Mouse (Mus musculus): Measurements from ENCODE around the gene Lysmd3. TPM values are rescaled to one million over a fixed set of nuclear protein-coding genes. Genes with fewer than 3 reads are reported as not detected.
"Not testable (repeated sequence)": the region's sequence is repeated elsewhere in the genome, so short reads cannot be mapped to it uniquely, and the experiment has no call there.

Lysmd3 gene
- polyA plus RNA-seq, 1 experiment from 2014 or later = 29.9 TPM

DNA sequence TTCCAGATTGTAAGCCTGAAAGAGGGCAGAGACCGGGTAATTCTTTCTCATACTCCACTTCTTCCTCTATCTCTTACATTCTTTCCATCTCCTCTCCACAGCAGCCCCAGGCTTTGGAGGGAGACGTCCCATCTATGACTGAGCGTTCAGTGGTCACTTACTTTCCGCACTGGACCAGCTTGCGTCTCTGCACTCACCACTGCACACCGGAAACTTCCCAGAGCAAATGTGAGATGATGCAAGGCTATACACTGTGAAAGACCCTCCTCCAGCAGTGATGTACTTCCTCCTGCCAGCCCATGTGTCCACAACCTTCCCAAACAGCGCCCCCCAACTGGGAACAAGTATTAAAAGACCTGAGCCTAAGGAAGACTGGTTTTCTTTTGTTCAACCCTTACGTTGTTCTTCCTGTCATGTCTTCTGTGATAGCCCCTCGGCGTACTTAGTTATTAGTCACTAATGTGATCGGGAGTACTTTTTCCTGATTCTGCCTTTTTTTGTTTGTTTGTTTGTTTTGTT lies 13.4 kb upstream of the Lysmd3 start:
- Histone ChIP-seq H3K4me3 (no peak overlapping the region), H3K9ac (no peak overlapping the region), H3K36me3 (no peaks in the 10 kb centered on the region), H3K4me2 (replicated peaks) (no peak overlapping the region), H3K27me3 (no peaks in the 10 kb centered on the region), H3K27ac (no peak overlapping the region), H3K4me1 (peaks cover 14% of the 10 kb centered on the region), H3K9me3 (replicated peaks) (no peaks in the 10 kb centered on the region)
- no peak for ATAC-seq (ENCODE audit: low FRiP score)
- 90% methylated on average over 11 of the region's 11 CpGs for WGBS

- Histone ChIP-seq H3K27me3 (no peaks in the 10 kb centered on the region), H3K4me3 (no peak overlapping the region), H3K9me3 (replicated peaks) (no peaks in the 10 kb centered on the region), H3K9ac (no peak overlapping the region), H3K27ac (no peak overlapping the region), H3K4me1 (peaks cover 6% of the 10 kb centered on the region; the same call in 1 of the 2 replicates), H3K4me2 (replicated peaks) (no peak overlapping the region), H3K36me3 (no peaks in the 10 kb centered on the region)
- WGBS = 88% methylated on average over 6 of the region's 6 CpGs
- no peak for ATAC-seq (ENCODE audit: low FRiP score)
Measured at GRCm38 (mm10) chr13:81646348-81646747, 11.1 kb upstream of the Lysmd3 start.

- not testable (repeated sequence) for H3K4me1 ChIP-seq; H3K27me3 ChIP-seq; H3K4me2 ChIP-seq (replicated peaks); H3K9me3 ChIP-seq (replicated peaks); H3K36me3 ChIP-seq; ATAC-seq (ENCODE audit: low FRiP score); H3K4me3 ChIP-seq; H3K27ac ChIP-seq; H3K9ac ChIP-seq
- 87% methylated on average over 5 of the region's 6 CpGs for WGBS
Measured at GRCm38 (mm10) chr13:81650382-81650781, 7.1 kb upstream of the Lysmd3 start.

- Histone ChIP-seq H3K9me3 (replicated peaks) (no peaks in the 10 kb centered on the region), H3K9ac (no peak overlapping the region), H3K4me1 (peaks cover 18% of the 10 kb centered on the region), H3K4me3 (no peak overlapping the region), H3K27me3 (no peaks in the 10 kb centered on the region), H3K27ac (peak overlapping the region; percentile 88), H3K4me2 (replicated peaks) (peak overlapping the region; percentile 72), H3K36me3 (no peaks in the 10 kb centered on the region)
- WGBS = 7% methylated on average over 14 of the region's 14 CpGs
- ATAC-seq (ENCODE audit: low FRiP score) = peak; percentile 15
Measured at GRCm38 (mm10) chr13:81656091-81656850, 1.2 kb upstream of the Lysmd3 start.

DNA sequence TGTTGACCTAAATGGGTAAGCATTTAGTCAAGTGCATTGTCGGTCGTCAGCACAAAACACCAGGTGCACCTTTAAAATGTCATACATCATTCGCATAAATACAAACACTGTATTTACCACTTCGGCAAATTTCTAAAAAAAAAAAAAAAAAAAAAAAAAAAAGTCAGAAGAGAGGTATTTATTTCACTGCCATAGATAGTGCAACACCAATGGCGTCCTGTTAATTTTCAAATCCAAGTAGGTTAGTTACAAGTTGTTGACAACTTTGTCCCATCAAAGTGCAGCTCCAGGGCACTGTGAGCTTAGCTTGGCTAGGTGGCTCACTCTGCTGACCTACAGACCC lies 484 bp upstream of the Lysmd3 start:
- ATAC-seq (ENCODE audit: low FRiP score) = no peak
- Histone ChIP-seq H3K4me1 (peaks cover 18% of the 10 kb centered on the region), H3K36me3 (0 out of 2 replicates have a peak, but pooled peaks cover 3% of the 10 kb centered on the region), H3K4me2 (replicated peaks) (peak overlapping the region; percentile 72), H3K9me3 (replicated peaks) (no peaks in the 10 kb centered on the region), H3K4me3 (peak overlapping the region; percentile 76), H3K9ac (peak overlapping the region; percentile 53; the same call in 1 of the 2 replicates), H3K27ac (peak overlapping the region; percentile 88), H3K27me3 (no peaks in the 10 kb centered on the region)
- WGBS = 9% methylated on average over 5 of the region's 5 CpGs

DNA sequence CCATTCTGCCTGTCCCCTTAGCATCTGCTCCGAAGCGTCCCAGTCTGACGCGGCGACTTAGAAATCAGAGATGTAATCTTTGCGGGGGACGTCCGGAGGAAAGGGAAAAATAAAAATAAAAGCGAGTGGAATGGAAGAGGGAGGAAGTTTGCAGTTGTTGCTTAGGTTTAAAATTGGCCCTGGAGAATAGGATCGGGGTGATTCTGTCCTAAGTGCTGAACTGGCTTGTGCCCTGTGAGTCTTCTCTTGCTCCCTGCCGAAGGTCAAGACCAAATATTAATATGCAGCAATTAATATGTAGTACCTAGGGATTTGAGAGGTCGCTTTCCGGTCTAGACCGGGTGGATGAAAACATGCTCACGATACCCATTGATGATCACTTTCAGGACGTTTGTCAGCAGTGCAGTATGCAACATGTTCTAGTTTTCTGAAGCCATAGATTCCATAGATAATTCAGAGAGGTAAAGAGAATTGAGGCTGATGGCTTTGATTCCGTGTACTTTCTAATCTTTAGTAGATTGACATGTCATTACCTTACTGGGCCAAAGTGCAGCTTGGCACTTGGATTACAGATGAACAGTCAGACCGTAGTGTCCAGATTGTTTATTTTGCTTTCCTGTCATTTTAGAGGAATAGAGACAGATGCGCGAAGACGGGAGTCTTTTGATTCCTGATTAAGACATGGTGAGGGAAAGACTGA lies 740 bp downstream of the Lysmd3 start:
- H3K4me2 ChIP-seq (replicated peaks) = peak overlapping the region; percentile 72
- 9% methylated on average over 21 of the region's 21 CpGs for WGBS
- peak; percentile 14 for ATAC-seq (ENCODE audit: low FRiP score)
- H3K4me1 ChIP-seq = peaks cover 18% of the 10 kb centered on the region
- 0 out of 2 replicates have a peak, but pooled peaks cover 3% of the 10 kb centered on the region for H3K36me3 ChIP-seq
- no peaks in the 10 kb centered on the region for H3K9me3 ChIP-seq (replicated peaks)
- peak overlapping the region; percentile 84 for H3K9ac ChIP-seq
- H3K27ac ChIP-seq = peak overlapping the region; percentile 88
- peak overlapping the region; percentile 76 for H3K4me3 ChIP-seq
- H3K27me3 ChIP-seq = no peaks in the 10 kb centered on the region

GRCm38 (mm10) chr13:81663566-81664330 lies 6.3 kb downstream of the Lysmd3 start:
- Histone ChIP-seq H3K4me1 (peaks cover 6% of the 10 kb centered on the region), H3K4me3 (no peak overlapping the region), H3K4me2 (replicated peaks) (no peak overlapping the region), H3K27ac (no peak overlapping the region), H3K36me3 (peaks cover 37% of the 10 kb centered on the region), H3K27me3 (no peaks in the 10 kb centered on the region), H3K9ac (no peak overlapping the region), H3K9me3 (replicated peaks) (no peaks in the 10 kb centered on the region)
- 88% methylated on average over 12 of the region's 12 CpGs for WGBS
- ATAC-seq (ENCODE audit: low FRiP score) = no peak; the same call in 1 of the 2 replicates

DNA sequence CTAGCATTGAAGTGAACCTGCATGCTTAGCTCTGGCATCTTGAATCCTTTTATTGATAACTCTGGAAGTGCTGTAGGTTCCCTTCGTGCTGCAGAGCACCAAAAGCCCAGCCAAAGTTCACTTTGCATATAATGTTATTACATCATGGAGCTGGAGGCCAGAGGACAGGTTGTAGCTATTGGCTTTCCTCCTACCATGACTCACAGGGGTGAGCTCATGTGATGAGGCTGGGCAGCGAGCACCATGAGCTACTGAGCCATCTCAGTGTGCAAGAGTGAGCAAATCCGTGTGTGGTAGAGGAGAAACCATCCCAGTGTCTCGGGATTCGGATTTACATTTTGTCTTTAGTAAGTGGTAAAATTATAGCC lies 6.9 kb downstream of the Lysmd3 start:
- H3K9me3 ChIP-seq (replicated peaks) = no peaks in the 10 kb centered on the region
- H3K36me3 ChIP-seq = peaks cover 43% of the 10 kb centered on the region
- H3K27me3 ChIP-seq = no peaks in the 10 kb centered on the region
- WGBS = 87% methylated on average over 5 of the region's 5 CpGs
- H3K4me3 ChIP-seq = no peak overlapping the region
- no peak overlapping the region for H3K9ac ChIP-seq
- H3K4me2 ChIP-seq (replicated peaks) = no peak overlapping the region
- ATAC-seq (ENCODE audit: low FRiP score) = no peak
- H3K4me1 ChIP-seq = peaks cover under 1% of the 10 kb centered on the region; the same call in 1 of the 2 replicates
- H3K27ac ChIP-seq = no peak overlapping the region

- WGBS = 93% methylated on average over 5 of the region's 5 CpGs
- H3K36me3 ChIP-seq = peaks cover 52% of the 10 kb centered on the region
- no peak overlapping the region for H3K4me2 ChIP-seq (replicated peaks)
- H3K9me3 ChIP-seq (replicated peaks) = no peaks in the 10 kb centered on the region
- no peak overlapping the region for H3K27ac ChIP-seq
- H3K9ac ChIP-seq = no peak overlapping the region
- ATAC-seq (ENCODE audit: low FRiP score) = no peak
- H3K27me3 ChIP-seq = no peaks in the 10 kb centered on the region
- H3K4me1 ChIP-seq = no peaks in the 10 kb centered on the region
- no peak overlapping the region for H3K4me3 ChIP-seq
Measured at GRCm38 (mm10) chr13:81667713-81668112, 10.2 kb downstream of the Lysmd3 start.

- H3K4me2 ChIP-seq (replicated peaks) = no peak overlapping the region
Measured at GRCm38 (mm10) chr13:81675333-81675732, 17.9 kb downstream of the Lysmd3 start.

GRCm38 (mm10) chr13:81683107-81683506 lies 25.6 kb downstream of the Lysmd3 start:
- Histone ChIP-seq H3K4me2 (replicated peaks) (no peak overlapping the region), H3K36me3 (no peaks in the 10 kb centered on the region), H3K4me1 (no peaks in the 10 kb centered on the region), H3K9me3 (replicated peaks) (no peaks in the 10 kb centered on the region), H3K27ac (no peak overlapping the region), H3K9ac (no peak overlapping the region), H3K4me3 (no peak overlapping the region), H3K27me3 (no peaks in the 10 kb centered on the region)
- ATAC-seq (ENCODE audit: low FRiP score) = no peak
- 97% methylated on average over 3 of the region's 3 CpGs for WGBS

More at GRCm38 (mm10) chr13:81675333-81675732, 17.9 kb downstream of the Lysmd3 start:
- H3K4me3 ChIP-seq = no peak overlapping the region
- no peaks in the 10 kb centered on the region for H3K27me3 ChIP-seq
- H3K27ac ChIP-seq = no peak overlapping the region
- H3K36me3 ChIP-seq = peaks cover 21% of the 10 kb centered on the region; the same call in 1 of the 2 replicates
- no peaks in the 10 kb centered on the region for H3K4me1 ChIP-seq
- 90% methylated on average over 8 of the region's 8 CpGs for WGBS
- no peaks in the 10 kb centered on the region for H3K9me3 ChIP-seq (replicated peaks)
- H3K9ac ChIP-seq = no peak overlapping the region
- no peak for ATAC-seq (ENCODE audit: low FRiP score)

GRCm38 (mm10) chr13:81684258-81684657 lies 26.8 kb downstream of the Lysmd3 start:
- no peak overlapping the region for H3K4me3 ChIP-seq
- H3K4me1 ChIP-seq = no peaks in the 10 kb centered on the region
- no peaks in the 10 kb centered on the region for H3K9me3 ChIP-seq (replicated peaks)
- H3K4me2 ChIP-seq (replicated peaks) = no peak overlapping the region
- no peaks in the 10 kb centered on the region for H3K36me3 ChIP-seq
- no peak for ATAC-seq (ENCODE audit: low FRiP score)
- WGBS = 94% methylated on average over 5 of the region's 5 CpGs
- no peak overlapping the region for H3K27ac ChIP-seq
- no peaks in the 10 kb centered on the region for H3K27me3 ChIP-seq
- no peak overlapping the region for H3K9ac ChIP-seq

Data from hindbrain, embryonic 12.5 days (tissue).